Mouse (Mus musculus): ENCODE measurements around the gene Dio1. TPM values are rescaled to one million over a fixed set of nuclear protein-coding genes. Genes with fewer than 3 reads are reported as not detected.

Gene Dio1
- polyA plus RNA-seq, 1 experiment from 2014 or later, result 2.3 TPM

GRCm38 (mm10) chr4:107285446-107286200 is 21.3 kb downstream of the Dio1 start:
- H3K27me3 ChIP-seq (ENCODE audit: insufficient read depth, low read length), result no peaks in the 10 kb centered on the region
- no peak for ATAC-seq (replicated peaks; ENCODE audit: low FRiP score, low read depth)
- no peaks in the 10 kb centered on the region for H3K4me1 ChIP-seq (replicated peaks; ENCODE audit: insufficient read depth, low read length)
- no peak for TF ChIP-seq CTCF (IDR thresholded peaks at IDR 0.05; ENCODE audit: low read depth)
- H3K9me3 ChIP-seq (replicated peaks; ENCODE audit: low read length), result no peaks in the 10 kb centered on the region
- no peak overlapping the region for H3K4me2 ChIP-seq (ENCODE audit: low read length)
- no peak overlapping the region for H3K4me3 ChIP-seq (replicated peaks; ENCODE audit: low read depth, low read length)
- 47% methylated on average over 3 of the region's 3 CpGs for WGBS
- H3K36me3 ChIP-seq (ENCODE audit: insufficient read depth, low read length), result peaks cover 2% of the 10 kb centered on the region; the same call in 1 of the 2 replicates
- H3K27ac ChIP-seq, result no peak overlapping the region
- no peak overlapping the region for H3K9ac ChIP-seq (ENCODE audit: low read depth, low read length)
- no peak for DNase-seq (ENCODE audit: low spot score)

- no peak overlapping the region for H3K4me3 ChIP-seq (replicated peaks; ENCODE audit: low read depth, low read length)
- DNase-seq (ENCODE audit: low spot score) (no peak), ATAC-seq (replicated peaks; ENCODE audit: low FRiP score, low read depth) (no peak)
- no peak overlapping the region for H3K9ac ChIP-seq (ENCODE audit: low read depth, low read length)
- no peak overlapping the region for H3K4me2 ChIP-seq (ENCODE audit: low read length)
- peaks cover 9% of the 10 kb centered on the region; the same call in 1 of the 2 replicates for H3K36me3 ChIP-seq (ENCODE audit: insufficient read depth, low read length)
- TF ChIP-seq CTCF (IDR thresholded peaks at IDR 0.05; ENCODE audit: low read depth), result no peak
- H3K27ac ChIP-seq, result no peak overlapping the region
- H3K27me3 ChIP-seq (ENCODE audit: insufficient read depth, low read length), result no peaks in the 10 kb centered on the region
- no peaks in the 10 kb centered on the region for H3K9me3 ChIP-seq (replicated peaks; ENCODE audit: low read length)
- no peaks in the 10 kb centered on the region for H3K4me1 ChIP-seq (replicated peaks; ENCODE audit: insufficient read depth, low read length)
- WGBS, result 74% methylated on average over 7 of the region's 7 CpGs
Measured at GRCm38 (mm10) chr4:107280843-107281475, 26.0 kb downstream of the Dio1 start.

GRCm38 (mm10) chr4:107278188-107278707 is 28.7 kb downstream of the Dio1 start:
- DNase-seq (ENCODE audit: low spot score), result peak; percentile 34
- H3K4me1 ChIP-seq (replicated peaks; ENCODE audit: insufficient read depth, low read length), result no peaks in the 10 kb centered on the region
- H3K4me2 ChIP-seq (ENCODE audit: low read length), result no peak overlapping the region
- no peaks in the 10 kb centered on the region for H3K9me3 ChIP-seq (replicated peaks; ENCODE audit: low read length)
- TF ChIP-seq CTCF (IDR thresholded peaks at IDR 0.05; ENCODE audit: low read depth), result no peak
- H3K9ac ChIP-seq (ENCODE audit: low read depth, low read length), result no peak overlapping the region
- no peaks in the 10 kb centered on the region for H3K27me3 ChIP-seq (ENCODE audit: insufficient read depth, low read length)
- no peak overlapping the region for H3K4me3 ChIP-seq (replicated peaks; ENCODE audit: low read depth, low read length)
- H3K27ac ChIP-seq, result no peak overlapping the region
- 19% methylated on average over 8 of the region's 8 CpGs for WGBS
- ATAC-seq (replicated peaks; ENCODE audit: low FRiP score, low read depth), result no peak
- H3K36me3 ChIP-seq (ENCODE audit: insufficient read depth, low read length), result peaks cover 9% of the 10 kb centered on the region; the same call in 1 of the 2 replicates

GRCm38 (mm10) chr4:107274511-107274910 is 32.5 kb downstream of the Dio1 start:
- Histone ChIP-seq H3K4me1 (replicated peaks; ENCODE audit: insufficient read depth, low read length) (no peaks in the 10 kb centered on the region), H3K9ac (ENCODE audit: low read depth, low read length) (no peak overlapping the region), H3K27me3 (ENCODE audit: insufficient read depth, low read length) (no peaks in the 10 kb centered on the region), H3K36me3 (ENCODE audit: insufficient read depth, low read length) (no peaks in the 10 kb centered on the region), H3K4me2 (ENCODE audit: low read length) (no peak overlapping the region), H3K4me3 (replicated peaks; ENCODE audit: low read depth, low read length) (no peak overlapping the region), H3K27ac (no peak overlapping the region), H3K9me3 (replicated peaks; ENCODE audit: low read length) (no peaks in the 10 kb centered on the region)
- no peak for TF ChIP-seq CTCF (IDR thresholded peaks at IDR 0.05; ENCODE audit: low read depth)
- 68% methylated on average over 5 of the region's 5 CpGs for WGBS
- ATAC-seq (replicated peaks; ENCODE audit: low FRiP score, low read depth) (no peak), DNase-seq (ENCODE audit: low spot score) (no peak)

GRCm38 (mm10) chr4:107273683-107274082 is 33.3 kb downstream of the Dio1 start:
- 70% methylated on average over 4 of the region's 4 CpGs for WGBS
- ATAC-seq (replicated peaks; ENCODE audit: low FRiP score, low read depth), result no peak

GRCm38 (mm10) chr4:107260001-107260400 is 47.0 kb downstream of the Dio1 start:
- H3K27me3 ChIP-seq (ENCODE audit: insufficient read depth, low read length), result no peaks in the 10 kb centered on the region
- no peak overlapping the region for H3K4me3 ChIP-seq (replicated peaks; ENCODE audit: low read depth, low read length)
- ATAC-seq (replicated peaks; ENCODE audit: low FRiP score, low read depth) (no peak), DNase-seq (ENCODE audit: low spot score) (no peak)
- no peak overlapping the region for H3K27ac ChIP-seq
- no peak for TF ChIP-seq CTCF (IDR thresholded peaks at IDR 0.05; ENCODE audit: low read depth)
- no peaks in the 10 kb centered on the region for H3K4me1 ChIP-seq (replicated peaks; ENCODE audit: insufficient read depth, low read length)
- no peak overlapping the region for H3K9ac ChIP-seq (ENCODE audit: low read depth, low read length)
- 0 out of 2 replicates have a peak, but pooled peaks cover 3% of the 10 kb centered on the region for H3K36me3 ChIP-seq (ENCODE audit: insufficient read depth, low read length)
- WGBS, result 41% methylated on average over 4 of the region's 4 CpGs
- H3K4me2 ChIP-seq (ENCODE audit: low read length), result no peak overlapping the region
- no peaks in the 10 kb centered on the region for H3K9me3 ChIP-seq (replicated peaks; ENCODE audit: low read length)

More at GRCm38 (mm10) chr4:107273683-107274082, 33.3 kb downstream of the Dio1 start:
- no peak for DNase-seq (ENCODE audit: low spot score)
- no peak overlapping the region for H3K4me2 ChIP-seq (ENCODE audit: low read length)
- TF ChIP-seq CTCF (IDR thresholded peaks at IDR 0.05; ENCODE audit: low read depth), result no peak
- H3K9ac ChIP-seq (ENCODE audit: low read depth, low read length), result no peak overlapping the region
- H3K4me3 ChIP-seq (replicated peaks; ENCODE audit: low read depth, low read length), result no peak overlapping the region
- H3K4me1 ChIP-seq (replicated peaks; ENCODE audit: insufficient read depth, low read length), result no peaks in the 10 kb centered on the region
- no peaks in the 10 kb centered on the region for H3K27me3 ChIP-seq (ENCODE audit: insufficient read depth, low read length)
- no peaks in the 10 kb centered on the region for H3K36me3 ChIP-seq (ENCODE audit: insufficient read depth, low read length)
- no peak overlapping the region for H3K27ac ChIP-seq
- H3K9me3 ChIP-seq (replicated peaks; ENCODE audit: low read length), result no peaks in the 10 kb centered on the region
